8 mouse cellular contexts compared by ENCODE assay signal in the genomic region with DNA sequence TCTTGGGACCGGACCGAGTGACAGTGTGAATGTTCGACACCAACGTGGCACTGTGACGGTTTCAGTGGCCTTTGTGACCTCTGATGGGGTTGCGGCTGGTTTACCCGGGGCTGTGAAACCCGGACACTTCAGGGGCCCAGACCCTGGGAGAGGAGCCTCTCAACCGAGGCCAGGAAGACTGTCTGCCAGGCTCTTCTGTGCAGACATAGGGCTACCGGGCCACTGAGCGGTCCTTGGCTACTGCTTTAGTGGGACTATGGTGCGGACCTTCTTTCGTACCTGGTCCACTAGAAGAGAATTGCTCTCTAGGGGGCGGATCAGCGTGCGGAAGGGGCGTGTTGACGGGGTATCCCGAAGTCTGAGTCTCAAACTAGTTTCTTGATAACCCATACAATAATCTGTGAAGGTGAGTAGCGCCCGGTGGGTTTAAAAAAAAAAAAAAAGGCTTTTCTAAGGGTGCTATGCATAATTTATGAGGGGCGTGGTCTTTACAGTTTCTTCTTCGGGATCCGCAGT. TPM values are rescaled to one million over a fixed set of nuclear protein-coding genes. Genes with fewer than 3 reads are reported as not detected.
DNase-seq lines count a peak whose midpoint lies in the region; ATAC-seq and TF ChIP-seq lines count a peak whose summit lies in the region.

No protein-coding gene starts in this region.

- no peak for TF ChIP-seq CTCF in Patski (IDR thresholded peaks at IDR 0.05)

- peaks cover 26% of the 10 kb centered on the region for H3K4me1 ChIP-seq in erythroblast, embryonic 14.5 days (ENCODE audit: control insufficient read depth)
- peaks cover 5% of the 10 kb centered on the region; the same call in 1 of the 2 replicates for H3K4me1 ChIP-seq in forebrain, embryonic 16.5 days (replicated peaks; ENCODE audit: control insufficient read depth, insufficient read depth, low read length)
- no peaks in the 10 kb centered on the region for H3K4me1 ChIP-seq in kidney, embryonic 15.5 days
- H3K4me1 ChIP-seq in midbrain, embryonic 11.5 days (ENCODE audit: control insufficient read depth, insufficient read depth, low read length), result peaks cover 3% of the 10 kb centered on the region; the same call in 1 of the 2 replicates

- DNase-seq in Patski (ENCODE audit: low read depth, low spot score), result no peak
- DNase-seq in midbrain, embryonic 11.5 days (ENCODE audit: low spot score, missing footprints), result peak; percentile 89
- DNase-seq in frontal cortex, postnatal 25 days (ENCODE audit: low spot score in 2 of 2), result no peak
- DNase-seq in urinary bladder, adult 2 months (ENCODE audit: low spot score), result no peak

- POLR2A ChIA-PET in Patski (lab: Charles Lee), result no interaction called here

- no peaks in the 10 kb centered on the region for H3K9me3 ChIP-seq in erythroblast, embryonic 14.5 days (ENCODE audit: control insufficient read depth, low read length)
- no peaks in the 10 kb centered on the region for H3K9me3 ChIP-seq in forebrain, embryonic 16.5 days (ENCODE audit: control insufficient read depth, low read length)
- no peaks in the 10 kb centered on the region for H3K9me3 ChIP-seq in kidney, embryonic 15.5 days (replicated peaks)
- no peaks in the 10 kb centered on the region for H3K9me3 ChIP-seq in midbrain, embryonic 11.5 days (ENCODE audit: control insufficient read depth, low read length)

- no peak for ATAC-seq in erythroblast, adult 5-6 weeks (replicated peaks; ENCODE audit: low FRiP score, poor library complexity, severe bottlenecking)
- peak; percentile 11 for ATAC-seq in Patski
- no peak for ATAC-seq in forebrain, embryonic 16.5 days
- ATAC-seq in kidney, embryonic 15.5 days (replicated peaks; ENCODE audit: low FRiP score), result peak; percentile 20; the same call in 1 of the 2 replicates
- ATAC-seq in midbrain, embryonic 11.5 days (ENCODE audit: low FRiP score), result no peak

- H3K36me3 ChIP-seq in erythroblast, embryonic 14.5 days (ENCODE audit: control insufficient read depth), result no peaks in the 10 kb centered on the region
- H3K36me3 ChIP-seq in forebrain, embryonic 16.5 days (ENCODE audit: control insufficient read depth, insufficient read depth), result no peaks in the 10 kb centered on the region
- H3K36me3 ChIP-seq in kidney, embryonic 15.5 days, result no peaks in the 10 kb centered on the region
- H3K36me3 ChIP-seq in midbrain, embryonic 11.5 days (ENCODE audit: control insufficient read depth, insufficient read depth, low read length), result no peaks in the 10 kb centered on the region

- no peaks in the 10 kb centered on the region for H3K27me3 ChIP-seq in erythroblast, embryonic 14.5 days (ENCODE audit: control insufficient read depth)
- peaks cover 5% of the 10 kb centered on the region for H3K27me3 ChIP-seq in Patski
- H3K27me3 ChIP-seq in forebrain, embryonic 16.5 days (replicated peaks; ENCODE audit: control insufficient read depth, insufficient read depth, low read length), result no peaks in the 10 kb centered on the region
- H3K27me3 ChIP-seq in kidney, embryonic 15.5 days, result no peaks in the 10 kb centered on the region
- no peaks in the 10 kb centered on the region for H3K27me3 ChIP-seq in midbrain, embryonic 11.5 days (ENCODE audit: control insufficient read depth, insufficient read depth, low read length)

- H3K4me2 ChIP-seq in forebrain, embryonic 16.5 days (ENCODE audit: low read length), result peak overlapping the region; percentile 81
- peak overlapping the region; percentile 81 for H3K4me2 ChIP-seq in kidney, embryonic 15.5 days
- peak overlapping the region; percentile 65 for H3K4me2 ChIP-seq in midbrain, embryonic 11.5 days

- in situ Hi-C loops in Patski (cut with MboI; ENCODE audit: low pct_unique_long_range_greater_than_20kb), result no loop called here

- 21% methylated on average over 24 of the region's 24 CpGs for WGBS in forebrain, embryonic 16.5 days
- WGBS in kidney, embryonic 15.5 days, result 16% methylated on average over 24 of the region's 24 CpGs
- 16% methylated on average over 24 of the region's 24 CpGs for WGBS in midbrain, embryonic 11.5 days

- peak overlapping the region; percentile 67 for H3K4me3 ChIP-seq in erythroblast, embryonic 14.5 days (replicated peaks)
- H3K4me3 ChIP-seq in forebrain, embryonic 16.5 days (replicated peaks; ENCODE audit: low read length), result peak overlapping the region; percentile 55
- H3K4me3 ChIP-seq in kidney, embryonic 15.5 days (replicated peaks), result peak overlapping the region; percentile 56
- H3K4me3 ChIP-seq in midbrain, embryonic 11.5 days (ENCODE audit: low read depth, low read length), result peak overlapping the region; percentile 30

- CTCF ChIA-PET in Patski (lab: Charles Lee), result no interaction called here

- H3K27ac ChIP-seq in forebrain, embryonic 16.5 days (ENCODE audit: low read length), result no peak overlapping the region
- H3K27ac ChIP-seq in kidney, embryonic 15.5 days, result peak overlapping the region; percentile 73; the same call in 1 of the 2 replicates
- H3K27ac ChIP-seq in midbrain, embryonic 11.5 days (ENCODE audit: low read depth, low read length), result no peak overlapping the region

- peak overlapping the region; percentile 50 for H3K9ac ChIP-seq in forebrain, embryonic 16.5 days (replicated peaks; ENCODE audit: low read depth, low read length)
- H3K9ac ChIP-seq in kidney, embryonic 15.5 days, result peak overlapping the region; percentile 45
- peak overlapping the region; percentile 51; the same call in 1 of the 2 replicates for H3K9ac ChIP-seq in midbrain, embryonic 11.5 days (ENCODE audit: low read length)

RNA-seq across cellular contexts. Expression of gene Uba1, which starts 0.8 kb away (rescaled TPM):
- polyA plus RNA-seq in erythroblast, embryonic 14.5 days (2012), result 9.2 and 16.3 TPM in 2 replicates
- 57.1 and 70.5 TPM in 2 replicates for total RNA-seq in erythroblast, adult 5-6 weeks (2015; ENCODE audit: low replicate concordance)
- total RNA-seq in erythroblast, adult 5-6 weeks (2017; ENCODE audit: low replicate concordance), result 46.8 and 60.5 TPM in 2 replicates
- polyA plus RNA-seq in Patski (2021), result 307 TPM
- polyA plus RNA-seq in forebrain, embryonic 16.5 days (2015; fragmentation: Nextera tagmentation; extraction: Ambion mirVana), result 436 and 446 TPM in 2 replicates
- 201 and 214 TPM in 2 replicates for polyA plus RNA-seq in kidney, embryonic 15.5 days (2015; fragmentation: Nextera tagmentation; extraction: Ambion mirVana)
- polyA plus RNA-seq in midbrain, embryonic 11.5 days (2014; fragmentation: Nextera tagmentation; extraction: Ambion mirVana), result 278 and 279 TPM in 2 replicates
- polyA plus RNA-seq in urinary bladder, adult 2 months (2012; rRNA removed), result 153 and 168 TPM in 2 replicates

RNA-seq across cellular contexts. Expression of gene Cdk16, which starts 28.8 kb away (rescaled TPM):
- 21.2 and 23.7 TPM in 2 replicates for polyA plus RNA-seq in erythroblast, embryonic 14.5 days (2012)
- total RNA-seq in erythroblast, adult 5-6 weeks (2015; ENCODE audit: low replicate concordance), result 21.3 and 42.7 TPM in 2 replicates
- total RNA-seq in erythroblast, adult 5-6 weeks (2017; ENCODE audit: low replicate concordance), result 15.2 and 20.7 TPM in 2 replicates
- 151 TPM for polyA plus RNA-seq in Patski (2021)
- polyA plus RNA-seq in forebrain, embryonic 16.5 days (2015; fragmentation: Nextera tagmentation; extraction: Ambion mirVana), result 132 and 137 TPM in 2 replicates
- polyA plus RNA-seq in kidney, embryonic 15.5 days (2015; fragmentation: Nextera tagmentation; extraction: Ambion mirVana), result 102 and 113 TPM in 2 replicates
- 86.5 and 98.7 TPM in 2 replicates for polyA plus RNA-seq in midbrain, embryonic 11.5 days (2014; fragmentation: Nextera tagmentation; extraction: Ambion mirVana)
- polyA plus RNA-seq in urinary bladder, adult 2 months (2012; rRNA removed), result 153 and 188 TPM in 2 replicates

RNA-seq across cellular contexts. Expression of gene Ndufb11, which starts 41.5 kb away (rescaled TPM):
- 85.0 and 139 TPM in 2 replicates for polyA plus RNA-seq in erythroblast, embryonic 14.5 days (2012)
- total RNA-seq in erythroblast, adult 5-6 weeks (2015; ENCODE audit: low replicate concordance), result 57.5 and 95.5 TPM in 2 replicates
- 32.8 and 46.7 TPM in 2 replicates for total RNA-seq in erythroblast, adult 5-6 weeks (2017; ENCODE audit: low replicate concordance)
- 322 TPM for polyA plus RNA-seq in Patski (2021)
- 171 and 176 TPM in 2 replicates for polyA plus RNA-seq in forebrain, embryonic 16.5 days (2015; fragmentation: Nextera tagmentation; extraction: Ambion mirVana)
- polyA plus RNA-seq in kidney, embryonic 15.5 days (2015; fragmentation: Nextera tagmentation; extraction: Ambion mirVana), result 251 and 258 TPM in 2 replicates
- 193 and 197 TPM in 2 replicates for polyA plus RNA-seq in midbrain, embryonic 11.5 days (2014; fragmentation: Nextera tagmentation; extraction: Ambion mirVana)
- polyA plus RNA-seq in urinary bladder, adult 2 months (2012; rRNA removed), result 206 and 219 TPM in 2 replicates

RNA-seq across cellular contexts. Expression of gene Rbm10, which starts 41.6 kb away (rescaled TPM):
- 5.8 and 5.9 TPM in 2 replicates for polyA plus RNA-seq in erythroblast, embryonic 14.5 days (2012)
- total RNA-seq in erythroblast, adult 5-6 weeks (2015; ENCODE audit: low replicate concordance), result 14.0 and 14.2 TPM in 2 replicates
- 16.4 and 21.4 TPM in 2 replicates for total RNA-seq in erythroblast, adult 5-6 weeks (2017; ENCODE audit: low replicate concordance)
- 51.4 TPM for polyA plus RNA-seq in Patski (2021)
- polyA plus RNA-seq in forebrain, embryonic 16.5 days (2015; fragmentation: Nextera tagmentation; extraction: Ambion mirVana), result 62.9 and 65.3 TPM in 2 replicates
- 71.5 and 77.9 TPM in 2 replicates for polyA plus RNA-seq in kidney, embryonic 15.5 days (2015; fragmentation: Nextera tagmentation; extraction: Ambion mirVana)
- polyA plus RNA-seq in midbrain, embryonic 11.5 days (2014; fragmentation: Nextera tagmentation; extraction: Ambion mirVana), result 56.8 and 72.4 TPM in 2 replicates
- polyA plus RNA-seq in urinary bladder, adult 2 months (2012; rRNA removed), result 32.9 and 33.3 TPM in 2 replicates

RNA-seq across cellular contexts. Expression of gene Usp11, which starts 44.8 kb away (rescaled TPM):
- polyA plus RNA-seq in erythroblast, embryonic 14.5 days (2012), result 0.04 and 0.11 TPM in 2 replicates
- total RNA-seq in erythroblast, adult 5-6 weeks (2015; ENCODE audit: low replicate concordance), result 2.3 and 3.5 TPM in 2 replicates
- total RNA-seq in erythroblast, adult 5-6 weeks (2017; ENCODE audit: low replicate concordance), result 2.6 and 5.7 TPM in 2 replicates
- 42.7 TPM for polyA plus RNA-seq in Patski (2021)
- polyA plus RNA-seq in forebrain, embryonic 16.5 days (2015; fragmentation: Nextera tagmentation; extraction: Ambion mirVana), result 89.7 and 98.0 TPM in 2 replicates
- polyA plus RNA-seq in kidney, embryonic 15.5 days (2015; fragmentation: Nextera tagmentation; extraction: Ambion mirVana), result 43.9 and 47.8 TPM in 2 replicates
- polyA plus RNA-seq in midbrain, embryonic 11.5 days (2014; fragmentation: Nextera tagmentation; extraction: Ambion mirVana), result 78.4 and 80.5 TPM in 2 replicates
- 12.6 and 13.4 TPM in 2 replicates for polyA plus RNA-seq in urinary bladder, adult 2 months (2012; rRNA removed)

Comparison
In these comparisons a context has a peak if more than half of its experiments do, and no peak if none do; other contexts are left out.
1. ATAC-seq: peak in Patski (single experiment) and kidney, embryonic 15.5 days (single experiment); none in erythroblast, adult 5-6 weeks (single experiment), forebrain, embryonic 16.5 days (single experiment) and midbrain, embryonic 11.5 days (single experiment).
2. Peak in every context shown above with its lines, with median percentiles within 50 percentile points of each other: H3K4me3 ChIP-seq, H3K4me2 ChIP-seq and H3K9ac ChIP-seq.